Mouse (Mus musculus) megakaryocyte, embryonic 14.5 days (primary cell): ENCODE results near the gene Ncapd3. TPM values are rescaled to one million over a fixed set of nuclear protein-coding genes. Genes with fewer than 3 reads are reported as not detected.

Source experiments
- H3K27me3 ChIP-seq: replicated peaks from 2 replicates; pipeline ENCODE3; 2012; ENCODE audit warnings: inconsistent platforms
- H3K36me3 ChIP-seq: replicated peaks from 2 replicates; pipeline ENCODE3; 2012; ENCODE audit warnings: low read length, inconsistent platforms, mixed read lengths
- H3K4me1 ChIP-seq: 2 replicates; pipeline ENCODE4 v1.6.1; 2012; ENCODE audit warnings: inconsistent platforms
- H3K4me3 ChIP-seq: replicated peaks from 2 replicates; pipeline ENCODE3; 2012; ENCODE audit warnings: moderate library complexity, mild to moderate bottlenecking, inconsistent platforms
- H3K9me3 ChIP-seq: 2 replicates; pipeline ENCODE4 v1.6.1; 2012; ENCODE audit warnings: inconsistent platforms
- FLI1 ChIP-seq: IDR thresholded peaks from 2 replicates; pipeline ENCODE4 v1.6.1; 2012; ENCODE audit warnings: low read length, inconsistent platforms, mixed read lengths
- GATA1 ChIP-seq: IDR thresholded peaks from 3 replicates; pipeline ENCODE4 v1.6.1; 2012; ENCODE audit warnings: mixed read lengths, low read length, inconsistent platforms, borderline replicate concordance
- polyA plus RNA-seq: library from polyadenylated mRNA; stranded (reverse); fragments of >175 nt; gene quantifications from 2 replicates; pipeline ENCODE4 v1.2.3, GENCODE M21; 2012; ENCODE audit warnings: low replicate concordance; ENCODE audit not compliant: insufficient read depth

Ncapd3 gene
- polyA plus RNA-seq, 1 experiment = 0.97 TPM

DNA sequence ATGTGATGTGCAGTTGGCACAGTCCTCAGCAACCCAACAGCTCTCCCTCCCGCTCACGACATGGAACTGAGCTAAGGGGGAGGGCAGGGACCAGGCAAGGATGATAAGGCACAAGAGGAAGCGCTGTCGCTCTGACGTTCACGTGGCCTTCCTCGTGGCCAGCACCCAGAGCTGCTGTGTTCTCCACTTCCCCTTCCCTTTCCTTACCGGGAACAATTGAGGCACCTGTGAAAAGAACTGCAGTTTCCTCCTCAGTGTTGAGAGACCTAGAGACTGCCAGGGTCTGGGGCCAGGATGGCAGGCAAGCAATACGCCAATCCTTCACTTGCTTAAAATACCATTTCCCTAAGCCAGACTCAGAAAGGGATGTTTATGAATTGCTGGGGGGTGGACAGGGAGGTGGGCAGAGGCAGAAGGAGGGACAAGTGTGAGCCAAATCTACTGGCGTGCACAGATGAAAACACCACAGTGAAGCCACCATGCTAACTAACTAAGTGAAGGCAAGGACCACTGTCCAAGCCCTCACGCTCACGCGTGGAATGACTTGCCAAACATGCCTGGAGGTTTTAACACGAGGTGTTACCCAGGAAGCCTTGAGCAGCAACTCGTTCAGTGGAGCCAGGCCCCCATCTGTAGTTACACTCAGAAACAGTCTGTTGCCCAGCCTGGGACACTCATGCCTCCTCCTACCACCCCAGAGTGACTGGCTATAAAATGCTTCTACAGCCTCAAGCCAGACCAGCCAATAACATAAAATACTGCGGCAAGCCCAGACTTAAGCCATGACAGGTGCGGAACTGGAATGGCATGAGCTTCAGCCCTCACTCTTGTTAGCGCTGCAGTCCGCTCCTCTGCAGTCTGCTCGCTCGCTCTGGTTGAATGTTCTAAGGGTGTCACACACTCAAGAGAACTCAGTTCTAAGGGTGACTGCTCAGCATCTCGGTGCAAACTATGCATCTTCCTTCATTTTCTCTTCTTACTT, 79.8 kb downstream of the Ncapd3 start:
- peaks cover 1% of the 10 kb centered on the region for H3K27me3 ChIP-seq
- peak overlapping the region; percentile 88 for H3K4me3 ChIP-seq
- H3K9me3 ChIP-seq = no peaks in the 10 kb centered on the region
- no peaks in the 10 kb centered on the region for H3K36me3 ChIP-seq
- TF ChIP-seq FLI1 (no peak), GATA1 (0 out of 3 replicates have a peak, but pooled peaks have one; percentile 35)
- peaks cover 29% of the 10 kb centered on the region for H3K4me1 ChIP-seq

DNA sequence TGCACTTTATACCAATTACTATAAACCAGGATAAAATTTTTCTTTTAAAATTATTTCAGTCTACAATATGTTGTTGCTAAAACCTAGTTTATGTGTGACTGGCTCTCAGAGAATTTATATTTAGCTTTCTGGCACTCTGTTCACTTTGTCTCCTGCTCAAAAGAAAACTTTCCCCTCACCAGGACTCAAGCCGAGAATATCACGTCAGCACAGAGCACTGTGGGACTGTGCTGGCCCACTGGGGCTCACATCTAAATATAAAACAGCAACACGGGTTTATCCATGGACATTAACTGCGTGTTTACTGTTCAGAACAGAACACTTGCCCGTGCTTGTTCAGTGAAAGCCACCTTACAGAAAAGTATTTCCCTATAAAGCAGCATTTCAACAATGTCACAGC, 80.7 kb downstream of the Ncapd3 start:
- TF ChIP-seq GATA1 = no peak
- H3K4me3 ChIP-seq = no peak overlapping the region
- H3K4me1 ChIP-seq = peaks cover 29% of the 10 kb centered on the region
- H3K9me3 ChIP-seq = no peaks in the 10 kb centered on the region
- H3K27me3 ChIP-seq = no peaks in the 10 kb centered on the region
- H3K36me3 ChIP-seq = no peaks in the 10 kb centered on the region

DNA sequence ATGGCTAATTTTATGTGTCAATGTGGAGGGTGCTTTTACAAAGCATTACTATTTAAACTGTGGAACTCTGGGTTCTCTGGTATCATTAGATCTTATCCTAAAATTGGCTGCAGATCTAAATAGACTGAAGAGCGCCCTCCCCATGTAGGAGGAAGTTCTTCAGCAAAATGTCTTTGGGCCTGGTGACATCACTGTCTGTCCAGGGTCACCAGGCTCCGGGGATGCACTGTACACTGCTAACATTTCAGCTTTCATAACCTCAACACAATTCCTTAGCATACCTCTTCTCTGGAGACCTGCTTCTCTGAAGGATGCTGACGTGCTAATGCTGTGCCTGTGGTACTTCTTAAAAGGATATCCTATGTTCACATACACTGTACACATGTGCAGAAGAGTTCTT, 81.8 kb downstream of the Ncapd3 start:
- Histone ChIP-seq H3K36me3 (no peaks in the 10 kb centered on the region), H3K4me1 (peaks cover 25% of the 10 kb centered on the region), H3K4me3 (no peak overlapping the region), H3K9me3 (no peaks in the 10 kb centered on the region), H3K27me3 (no peaks in the 10 kb centered on the region)
- TF ChIP-seq GATA1 (no peak), FLI1 (no peak)

DNA sequence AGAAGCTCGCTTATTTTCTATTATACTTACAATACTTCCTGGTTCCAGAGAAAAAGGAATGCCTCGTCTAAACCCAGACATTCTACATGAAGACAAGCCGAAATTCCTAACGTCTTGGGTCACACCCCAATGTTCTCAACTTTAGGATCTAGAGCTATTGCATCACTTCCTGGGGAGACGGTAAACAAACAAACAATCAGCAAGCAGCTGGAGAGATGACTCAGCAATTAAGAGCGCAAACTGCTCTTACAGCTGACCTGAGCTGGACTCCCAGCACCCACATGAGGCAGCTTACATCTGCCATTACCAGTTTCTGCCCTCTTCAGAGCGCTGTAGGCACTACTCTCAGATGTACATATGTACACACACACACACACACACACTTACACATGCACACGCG, 91.3 kb downstream of the Ncapd3 start:
- Histone ChIP-seq H3K27me3 (no peaks in the 10 kb centered on the region), H3K9me3 (peaks cover 11% of the 10 kb centered on the region), H3K4me3 (no peak overlapping the region), H3K4me1 (0 out of 2 replicates have a peak, but pooled peaks cover 3% of the 10 kb centered on the region), H3K36me3 (no peaks in the 10 kb centered on the region)
- no peak for TF ChIP-seq FLI1
- no peak for TF ChIP-seq GATA1

DNA sequence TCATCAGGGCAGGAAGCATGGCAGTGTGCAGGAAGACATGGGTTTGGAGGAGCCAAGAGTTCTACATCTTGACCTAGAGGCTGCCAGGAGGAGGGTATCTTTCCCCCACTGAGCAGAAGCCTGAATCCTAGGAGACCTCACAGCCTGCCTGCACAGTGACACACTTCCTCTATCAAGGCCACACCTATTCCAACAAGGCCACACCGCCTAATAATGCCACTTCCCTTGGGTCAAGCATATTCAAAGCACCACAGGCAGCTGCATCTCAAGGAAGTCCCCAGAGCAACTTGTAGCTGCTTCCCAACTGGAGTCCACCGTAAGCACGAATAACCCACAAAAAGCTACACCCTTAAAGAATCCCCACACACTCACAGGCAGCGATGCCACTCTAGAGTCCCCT, 92.1 kb downstream of the Ncapd3 start:
- Histone ChIP-seq H3K9me3 (peaks cover 18% of the 10 kb centered on the region), H3K36me3 (no peaks in the 10 kb centered on the region), H3K4me1 (0 out of 2 replicates have a peak, but pooled peaks cover 3% of the 10 kb centered on the region), H3K27me3 (no peaks in the 10 kb centered on the region), H3K4me3 (no peak overlapping the region)
- no peak for TF ChIP-seq GATA1

DNA sequence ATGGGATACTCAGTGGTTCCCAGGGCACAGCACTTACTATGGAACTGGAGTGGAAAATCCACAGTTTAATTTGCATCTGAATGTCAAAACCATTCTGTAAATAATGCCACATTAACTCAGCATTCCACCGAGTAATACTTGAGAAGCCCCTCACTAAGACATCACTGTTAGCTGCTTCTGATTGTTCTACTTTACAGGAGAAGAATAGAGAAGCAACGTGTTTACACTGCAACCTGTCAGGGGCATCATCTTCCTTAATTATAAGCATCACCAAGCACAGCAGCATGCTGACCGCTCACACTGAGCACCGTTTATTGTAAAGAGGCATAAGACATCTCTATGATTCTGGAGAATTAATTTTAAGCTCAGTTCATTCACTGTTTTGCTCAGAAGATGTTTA, 93.0 kb downstream of the Ncapd3 start:
- Histone ChIP-seq H3K9me3 (peaks cover 18% of the 10 kb centered on the region), H3K4me1 (0 out of 2 replicates have a peak, but pooled peaks cover 3% of the 10 kb centered on the region), H3K4me3 (no peak overlapping the region), H3K36me3 (no peaks in the 10 kb centered on the region), H3K27me3 (no peaks in the 10 kb centered on the region)
- TF ChIP-seq GATA1 (no peak), FLI1 (no peak)

DNA sequence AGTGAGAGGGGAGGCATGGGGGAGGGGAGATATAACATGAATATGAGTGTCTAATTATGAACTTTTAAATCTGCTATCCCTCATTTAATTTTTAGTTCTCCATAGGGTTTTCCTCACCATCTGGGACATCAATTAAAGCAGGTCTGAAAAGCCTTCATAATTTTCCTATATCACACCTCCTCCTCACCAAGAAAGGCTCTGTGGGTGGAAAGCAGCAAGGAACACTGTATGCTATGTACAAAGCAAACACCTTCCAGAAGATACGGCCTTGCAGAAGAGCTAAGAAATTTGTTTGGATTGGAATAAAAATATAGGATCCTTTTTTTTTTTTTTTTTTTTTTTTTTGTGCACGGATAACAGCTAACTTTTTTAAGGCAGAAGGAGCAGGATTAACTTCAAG, 94.0 kb downstream of the Ncapd3 start:
- no peak overlapping the region for H3K4me3 ChIP-seq
- H3K36me3 ChIP-seq = no peaks in the 10 kb centered on the region
- no peak for TF ChIP-seq FLI1
- peaks cover 18% of the 10 kb centered on the region for H3K9me3 ChIP-seq
- no peaks in the 10 kb centered on the region for H3K27me3 ChIP-seq
- H3K4me1 ChIP-seq = 0 out of 2 replicates have a peak, but pooled peaks cover 3% of the 10 kb centered on the region

DNA sequence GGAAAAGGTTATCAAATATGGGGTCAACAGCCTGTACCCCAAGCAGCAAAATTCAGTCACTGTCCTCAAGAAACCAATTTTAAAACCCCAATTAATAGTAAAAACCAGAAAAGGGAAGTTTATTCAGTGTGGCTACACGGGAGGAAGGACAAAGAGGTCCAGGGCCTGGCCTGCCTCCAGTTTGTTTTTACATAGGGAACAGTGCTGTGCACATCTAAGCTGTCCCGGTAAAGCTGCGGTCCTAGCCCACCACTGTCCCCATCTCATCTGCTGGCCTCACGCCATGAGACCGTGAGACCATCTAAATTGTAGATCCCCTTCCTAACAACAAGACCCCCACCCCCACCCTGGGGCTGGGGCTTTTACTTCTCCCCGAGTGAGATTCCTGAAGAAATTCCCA, 95.5 kb downstream of the Ncapd3 start:
- H3K27me3 ChIP-seq = no peaks in the 10 kb centered on the region
- 0 out of 2 replicates have a peak, but pooled peaks cover 3% of the 10 kb centered on the region for H3K4me1 ChIP-seq
- H3K9me3 ChIP-seq = peaks cover 18% of the 10 kb centered on the region
- TF ChIP-seq FLI1 (no peak), GATA1 (no peak)
- H3K36me3 ChIP-seq = no peaks in the 10 kb centered on the region
- H3K4me3 ChIP-seq = no peak overlapping the region

DNA sequence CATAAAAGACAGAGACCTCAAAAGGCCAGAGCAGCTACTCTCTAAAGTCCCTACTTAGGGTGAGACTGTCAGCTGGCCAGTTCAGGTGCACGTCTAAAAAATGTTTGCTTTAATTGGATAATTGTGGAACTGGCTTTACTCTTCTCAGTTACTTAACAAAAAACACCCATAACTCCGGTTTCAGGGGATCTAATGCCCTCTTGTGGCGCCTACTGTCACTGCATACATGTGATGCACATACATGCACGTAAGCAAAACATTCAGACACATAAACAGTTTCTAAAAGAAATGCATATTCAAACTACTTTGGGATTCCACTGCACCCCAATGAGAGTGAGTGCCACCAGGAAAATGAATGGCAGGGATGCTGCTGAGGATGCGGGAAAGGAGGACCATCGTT, 96.6 kb downstream of the Ncapd3 start:
- H3K9me3 ChIP-seq = peaks cover 15% of the 10 kb centered on the region
- H3K36me3 ChIP-seq = no peaks in the 10 kb centered on the region
- peaks cover 3% of the 10 kb centered on the region for H3K27me3 ChIP-seq
- TF ChIP-seq FLI1 (no peak), GATA1 (no peak)
- 0 out of 2 replicates have a peak, but pooled peaks cover 3% of the 10 kb centered on the region for H3K4me1 ChIP-seq
- no peak overlapping the region for H3K4me3 ChIP-seq

DNA sequence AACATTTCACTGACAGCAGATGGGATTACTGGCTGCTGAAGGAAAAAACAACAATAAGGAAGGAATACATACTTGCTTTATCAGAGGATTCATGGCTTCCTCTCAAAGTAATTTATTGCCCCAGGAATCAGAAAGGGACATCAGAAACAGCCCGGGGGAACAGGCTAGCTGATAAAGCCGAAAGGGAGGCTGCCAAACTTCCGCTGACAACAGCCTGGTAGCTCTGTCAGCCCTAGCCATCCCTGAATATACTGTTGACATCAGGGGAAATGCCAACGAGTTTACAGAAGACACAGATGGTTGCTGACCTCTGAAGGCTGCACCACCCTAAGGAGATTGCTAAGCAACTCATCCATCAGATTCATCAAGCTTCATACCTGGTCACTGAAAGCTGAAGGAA, 98.7 kb downstream of the Ncapd3 start:
- Histone ChIP-seq H3K9me3 (peaks cover 7% of the 10 kb centered on the region), H3K36me3 (no peaks in the 10 kb centered on the region), H3K4me1 (0 out of 2 replicates have a peak, but pooled peaks cover 3% of the 10 kb centered on the region), H3K27me3 (peaks cover 4% of the 10 kb centered on the region), H3K4me3 (no peak overlapping the region)
- TF ChIP-seq GATA1 (no peak), FLI1 (no peak)
